23 mouse cellular contexts compared by ENCODE assay signal in genomic region chr2:50119101-50119500, GRCm38 (mm10). TPM values are rescaled to one million over a fixed set of nuclear protein-coding genes. Genes with fewer than 3 reads are reported as not detected.
DNase-seq lines count a peak whose midpoint lies in the region; ATAC-seq and TF ChIP-seq lines count a peak whose summit lies in the region.
"Had no signal": no experiment of that assay in that cellular context is flagged by ENCODE, and none has a peak within 500 bp of the region (broad histone marks: within the 10 kb centered on the region; RNA-seq: fewer than 3 reads in every experiment).

No protein-coding gene starts in this region.

- no peaks in the 10 kb centered on the region for H3K36me3 ChIP-seq in heart, embryonic 10.5 days
- H3K36me3 ChIP-seq in megakaryocyte, embryonic 14.5 days (replicated peaks; ENCODE audit: low read length) = no peaks in the 10 kb centered on the region
- no peaks in the 10 kb centered on the region for H3K36me3 ChIP-seq in stomach, postnatal 0 days (ENCODE audit: control insufficient read depth, insufficient read depth, low read length)
- H3K36me3 ChIP-seq in midbrain, embryonic 15.5 days (replicated peaks) = no peaks in the 10 kb centered on the region
- H3K36me3 ChIP-seq: G1E had no signal

- no peak overlapping the region for H3K4me2 ChIP-seq in stomach, postnatal 0 days (replicated peaks; ENCODE audit: low read depth)
- no peak overlapping the region for H3K4me2 ChIP-seq in midbrain, embryonic 15.5 days

- H3K4me1 ChIP-seq in heart, embryonic 10.5 days = peaks cover 3% of the 10 kb centered on the region; the same call in 1 of the 2 replicates
- H3K4me1 ChIP-seq in megakaryocyte, embryonic 14.5 days = no peaks in the 10 kb centered on the region
- H3K4me1 ChIP-seq in stomach, postnatal 0 days (replicated peaks; ENCODE audit: control insufficient read depth, insufficient read depth) = no peaks in the 10 kb centered on the region
- no peaks in the 10 kb centered on the region for H3K4me1 ChIP-seq in midbrain, embryonic 15.5 days

- DNase-seq in heart, adult 11 months = peak; percentile 76
- no peak for DNase-seq in heart, postnatal 4 days
- peak; percentile 67 for DNase-seq in heart, embryonic 10.5 days (ENCODE audit: low spot score)
- DNase-seq in heart, adult 18-20 months = no peak
- DNase-seq in stomach, postnatal 0 days (ENCODE audit: low spot score) = peak; percentile 7
- DNase-seq: adrenal gland, adult 2 months; adrenal gland, adult 8-10 months; adrenal gland, postnatal 10 days; adrenal gland, postnatal 14 days; adrenal gland, postnatal 25 days; adrenal gland, postnatal 36 days; B cell, adult 2 months; cerebellum, adult 11 months; cerebellum, adult 11-12 months had no signal

- no peak overlapping the region for H3K9ac ChIP-seq in stomach, postnatal 0 days (ENCODE audit: low read length)
- no peak overlapping the region for H3K9ac ChIP-seq in midbrain, embryonic 15.5 days

- no peak overlapping the region for H3K27ac ChIP-seq in heart, embryonic 10.5 days
- H3K27ac ChIP-seq in stomach, postnatal 0 days (replicated peaks) = no peak overlapping the region
- H3K27ac ChIP-seq in midbrain, embryonic 15.5 days = no peak overlapping the region

- no peaks in the 10 kb centered on the region for H3K27me3 ChIP-seq in heart, embryonic 10.5 days (ENCODE audit: insufficient read depth, poor library complexity, severe bottlenecking)
- peaks cover 7% of the 10 kb centered on the region for H3K27me3 ChIP-seq in megakaryocyte, embryonic 14.5 days (replicated peaks)
- no peaks in the 10 kb centered on the region for H3K27me3 ChIP-seq in stomach, postnatal 0 days (ENCODE audit: control insufficient read depth, insufficient read depth, low read length)
- no peaks in the 10 kb centered on the region for H3K27me3 ChIP-seq in midbrain, embryonic 15.5 days (replicated peaks)
- H3K27me3 ChIP-seq: CH12.LX had no signal

- no peak for TF ChIP-seq EP300 in stomach, postnatal 0 days (optimal IDR thresholded peaks at IDR 0.05)

- WGBS in heart, embryonic 10.5 days = 89% methylated on average over 7 of the region's 7 CpGs
- 94% methylated on average over 7 of the region's 7 CpGs for WGBS in stomach, postnatal 0 days
- WGBS in midbrain, embryonic 15.5 days = 95% methylated on average over 7 of the region's 7 CpGs

- TF ChIP-seq CTCF in stomach, postnatal 0 days (IDR thresholded peaks at IDR 0.05; ENCODE audit: low read depth) = no peak

- no peak overlapping the region for H3K4me3 ChIP-seq in heart, embryonic 10.5 days
- peak overlapping the region; percentile 21 for H3K4me3 ChIP-seq in megakaryocyte, embryonic 14.5 days (replicated peaks)
- no peak overlapping the region for H3K4me3 ChIP-seq in stomach, postnatal 0 days (ENCODE audit: low read depth, low read length)
- no peak overlapping the region for H3K4me3 ChIP-seq in midbrain, embryonic 15.5 days

- no peak for ATAC-seq in megakaryocyte, adult 5-6 weeks (ENCODE audit: poor library complexity, severe bottlenecking)
- ATAC-seq in stomach, postnatal 0 days (ENCODE audit: low FRiP score, low TSS enrichment) = no peak
- no peak for ATAC-seq in midbrain, embryonic 15.5 days (replicated peaks)
- ATAC-seq: activated CD4-positive, CD25-positive, alpha-beta regulatory T cell, adult 4 months; CD4-positive, CD25-positive, alpha-beta regulatory T cell, adult 4 months; Patski had no signal

- no peaks in the 10 kb centered on the region for H3K9me3 ChIP-seq in heart, embryonic 10.5 days
- 0 out of 2 replicates have a peak, but pooled peaks cover 6% of the 10 kb centered on the region for H3K9me3 ChIP-seq in megakaryocyte, embryonic 14.5 days
- no peaks in the 10 kb centered on the region for H3K9me3 ChIP-seq in stomach, postnatal 0 days (ENCODE audit: control insufficient read depth, low read length)
- no peaks in the 10 kb centered on the region for H3K9me3 ChIP-seq in midbrain, embryonic 15.5 days

RNA-seq across cellular contexts. Expression of gene Lypd6, which starts 52.9 kb away (rescaled TPM):
- total RNA-seq in heart, postnatal 4 days (2021) = under 1 TPM; 0.67 to 0.90 TPM
- 8.1 and 8.7 TPM in 2 replicates for polyA plus RNA-seq in heart, embryonic 10.5 days (2016; fragmentation: Nextera tagmentation; extraction: Ambion mirVana)
- total RNA-seq in heart, adult 18-20 months (2021) = under 1 TPM; 0.26 to 0.74 TPM
- polyA plus RNA-seq in megakaryocyte, embryonic 14.5 days (2012; ENCODE audit: insufficient read depth, low replicate concordance) = not detected in 2 replicates
- total RNA-seq in megakaryocyte, adult 5-6 weeks (2015) = 0.05 TPM in 1 of 2 replicates, not detected in the other
- not detected in 2 replicates for total RNA-seq in megakaryocyte, adult 5-6 weeks (2017)
- polyA plus RNA-seq in stomach, postnatal 0 days (2015; fragmentation: Nextera tagmentation; extraction: Ambion mirVana) = 15.9 and 18.8 TPM in 2 replicates
- 9.2 and 10.4 TPM in 2 replicates for polyA plus RNA-seq in midbrain, embryonic 15.5 days (2015; fragmentation: Nextera tagmentation; extraction: Ambion mirVana)
- total RNA-seq: CH12.LX, G1E, MEL had no signal
- polyA plus RNA-seq: activated CD4-positive, CD25-positive, alpha-beta regulatory T cell, adult 4 months; CD4-positive, CD25-positive, alpha-beta regulatory T cell, adult 4 months; G1E; Patski had no signal

Comparison
In these comparisons a context has a peak if more than half of its experiments do, and no peak if none do; other contexts are left out.
1. DNase-seq: peak in heart, adult 11 months (single experiment), heart, embryonic 10.5 days (single experiment) and stomach, postnatal 0 days (single experiment); none in heart, postnatal 4 days (single experiment) and heart, adult 18-20 months (0 of 2).